Mouse (Mus musculus) central nervous system, embryonic 11.5 days (tissue): Measurements from ENCODE around the gene Vmn2r79. TPM values are rescaled to one million over a fixed set of nuclear protein-coding genes. Genes with fewer than 3 reads are reported as not detected.

Experiments
- polyA plus RNA-seq: library from polyadenylated mRNA; depleted of rRNA; stranded (reverse); fragments of >200 nt; gene quantifications from 2 replicates; pipeline ENCODE4 v1.2.3, GENCODE M21; 2012; rRNA removed

Gene Vmn2r79
- polyA plus RNA-seq: not detected in 2 replicates

DNA sequence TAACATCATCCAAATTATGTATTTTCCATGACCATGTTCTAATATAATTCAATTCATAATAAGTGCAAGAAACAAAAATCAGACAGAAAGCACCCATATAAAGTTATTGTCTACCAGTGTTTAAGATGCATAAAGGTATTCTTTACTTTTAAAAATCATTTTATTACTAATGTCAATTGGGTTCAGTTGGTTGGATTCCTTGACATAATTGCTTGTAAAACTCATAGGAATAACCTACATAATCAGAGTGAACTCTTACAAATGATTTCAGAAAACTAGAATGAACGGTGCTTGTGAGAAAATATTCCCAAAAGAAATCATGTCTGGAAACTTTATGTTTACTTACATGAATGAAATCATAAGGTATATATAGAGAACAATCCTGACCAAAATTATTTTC is at the start of gene Vmn2r79:
Gene Vmn2r79, plus strand, starts transcription at position 301 of the 400 bp plus-strand sequence.

Other genes with a start within 250 kb of the Vmn2r79 start
- gene Folh1, start 220.2 kb upstream of the Vmn2r79 start, polyA plus RNA-seq: 0.02 and 0.06 TPM in 2 replicates
- gene Vmn2r77, start 201.1 kb upstream of the Vmn2r79 start, polyA plus RNA-seq: not detected in 2 replicates
- gene Vmn2r78, start 81.0 kb upstream of the Vmn2r79 start, polyA plus RNA-seq: not detected in 2 replicates
- gene Nox4, start 250.0 kb downstream of the Vmn2r79 start, polyA plus RNA-seq: 1.6 and 4.2 TPM in 2 replicates